Mouse (Mus musculus): ENCODE measurements at regions not wholly inside any gene's neighbourhood (a gene's known extent, or its start where the extent isn't known, plus 50 kb on each side); places are given as distances from the start of the nearest gene placed in this dataset.

DNA sequence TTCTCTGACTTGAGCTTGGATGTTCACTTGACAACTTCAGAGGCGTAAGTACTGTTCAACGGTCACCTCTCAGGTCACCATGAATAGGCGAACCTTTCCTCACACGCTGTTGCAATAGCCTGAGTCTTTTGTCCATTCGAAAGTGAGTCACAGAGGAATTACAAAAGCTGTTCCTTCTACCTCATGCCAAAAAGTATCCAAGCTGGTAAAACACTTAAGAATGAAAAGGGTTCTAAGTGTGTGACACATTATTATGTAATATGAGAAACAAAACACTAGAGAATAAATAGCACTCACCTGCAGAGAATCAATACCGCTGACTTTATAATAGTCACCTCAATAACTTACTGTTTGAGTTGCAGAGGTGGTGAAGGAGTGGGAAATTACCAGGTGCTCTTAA is 86.0 kb upstream of the Pbx1 start:
- TF ChIP-seq CTCF (IDR thresholded peaks at IDR 0.05; ENCODE audit: low read depth, low read length): no peak
- no peak for TF ChIP-seq POLR2A (IDR thresholded peaks at IDR 0.05; ENCODE audit: borderline replicate concordance, low read depth, low read length)
